Mouse (Mus musculus) hindbrain, embryonic 10.5 days (tissue): ENCODE data around the gene Rmi1. TPM values are rescaled to one million over a fixed set of nuclear protein-coding genes. Genes with fewer than 3 reads are reported as not detected.
"Not testable (repeated sequence)": the region's sequence is repeated elsewhere in the genome, so short reads cannot be mapped to it uniquely, and the experiment has no call there.

Experiments
- DNase-seq: peaks from one replicate; pipeline ENCODE4 v3.0.0-alpha.2; 2017; ENCODE audit warnings: low spot score
- H3K27ac ChIP-seq: fragments of 300-500 bp; sonication (generic); 2 replicates; pipeline ENCODE4 v1.5.1; 2016; ENCODE audit warnings: mild to moderate bottlenecking, moderate library complexity
- H3K27me3 ChIP-seq: fragments of 300-500 bp; sonication (generic); 2 replicates; pipeline ENCODE4 v1.6.1; 2016; ENCODE audit warnings: mild to moderate bottlenecking; ENCODE audit not compliant: poor library complexity, insufficient read depth, severe bottlenecking
- H3K36me3 ChIP-seq: fragments of 300-500 bp; sonication (generic); 2 replicates; pipeline ENCODE4 v1.6.1; 2016; ENCODE audit warnings: mild to moderate bottlenecking, moderate library complexity
- H3K4me1 ChIP-seq: fragments of 300-500 bp; sonication (generic); replicated peaks from 2 replicates; pipeline ENCODE4 v1.6.1; 2016; ENCODE audit warnings: mild to moderate bottlenecking
- H3K4me3 ChIP-seq: fragments of 300-500 bp; sonication (generic); 2 replicates; pipeline ENCODE4 v1.5.1; 2016; ENCODE audit warnings: mild to moderate bottlenecking, moderate library complexity
- H3K9me3 ChIP-seq: fragments of 300-500 bp; sonication (generic); 2 replicates; pipeline ENCODE4 v1.6.1; 2016; ENCODE audit warnings: mild to moderate bottlenecking, moderate library complexity
- WGBS: fragments of 180-500 bp; shearing (Covaris S2); methylation state at CpG from one replicate; pipeline ENCODE4 v1.1.7; 2016; 5-methylcytosine and 5-hydroxymethylcytosine counted together
- polyA plus RNA-seq: library from polyadenylated mRNA; unstranded; fragments of >200 nt; fragmentation: Nextera tagmentation; extraction: Ambion mirVana; gene quantifications from 2 replicates; pipeline ENCODE4 v1.2.1, GENCODE M21; 2016

Gene Rmi1
- 24.1 and 28.2 TPM in 2 replicates for polyA plus RNA-seq

GRCm38 (mm10) chr13:58402003-58402743 is at the start of gene Rmi1:
TSS of gene Rmi1 (plus strand) at chr13:58402248.
- Histone ChIP-seq H3K4me1 (peaks cover 15% of the 10 kb centered on the region; the same call in 1 of the 2 replicates), H3K27me3 (no peaks in the 10 kb centered on the region), H3K4me3 (peak within 1 kb of the TSS; percentile 98), H3K9me3 (no peaks in the 10 kb centered on the region), H3K36me3 (peaks cover 37% of the 10 kb centered on the region), H3K27ac (peak within 1 kb of the TSS; percentile 100)
- peak; percentile 98 for DNase-seq
- WGBS: under 1% methylated on average over 91 of the region's 91 CpGs

DNA sequence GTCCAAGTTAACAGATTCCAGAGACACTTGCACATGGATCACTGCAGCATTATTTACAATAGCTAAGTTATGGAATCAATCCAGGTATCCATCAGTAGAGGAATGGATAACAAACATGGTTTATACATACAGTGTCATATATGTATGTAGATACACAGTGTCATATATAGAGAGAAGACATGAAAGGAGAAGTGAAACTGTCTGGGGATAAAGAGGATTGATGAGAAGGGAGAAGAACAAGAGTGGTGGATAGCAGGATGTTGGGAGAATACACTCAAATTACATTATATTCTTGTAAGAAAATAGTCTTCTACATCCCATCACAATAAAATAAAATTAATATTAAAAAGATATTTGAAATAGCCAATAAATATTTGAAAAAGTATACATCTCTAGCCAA is 49.1 kb upstream of the Rmi1 start:
- Histone ChIP-seq H3K4me3 (no peak overlapping the region), H3K9me3 (no peaks in the 10 kb centered on the region), H3K27ac (no peak overlapping the region), H3K27me3 (peaks cover 11% of the 10 kb centered on the region; the same call in 1 of the 2 replicates), H3K4me1 (no peaks in the 10 kb centered on the region), H3K36me3 (no peaks in the 10 kb centered on the region)
- DNase-seq: no peak

DNA sequence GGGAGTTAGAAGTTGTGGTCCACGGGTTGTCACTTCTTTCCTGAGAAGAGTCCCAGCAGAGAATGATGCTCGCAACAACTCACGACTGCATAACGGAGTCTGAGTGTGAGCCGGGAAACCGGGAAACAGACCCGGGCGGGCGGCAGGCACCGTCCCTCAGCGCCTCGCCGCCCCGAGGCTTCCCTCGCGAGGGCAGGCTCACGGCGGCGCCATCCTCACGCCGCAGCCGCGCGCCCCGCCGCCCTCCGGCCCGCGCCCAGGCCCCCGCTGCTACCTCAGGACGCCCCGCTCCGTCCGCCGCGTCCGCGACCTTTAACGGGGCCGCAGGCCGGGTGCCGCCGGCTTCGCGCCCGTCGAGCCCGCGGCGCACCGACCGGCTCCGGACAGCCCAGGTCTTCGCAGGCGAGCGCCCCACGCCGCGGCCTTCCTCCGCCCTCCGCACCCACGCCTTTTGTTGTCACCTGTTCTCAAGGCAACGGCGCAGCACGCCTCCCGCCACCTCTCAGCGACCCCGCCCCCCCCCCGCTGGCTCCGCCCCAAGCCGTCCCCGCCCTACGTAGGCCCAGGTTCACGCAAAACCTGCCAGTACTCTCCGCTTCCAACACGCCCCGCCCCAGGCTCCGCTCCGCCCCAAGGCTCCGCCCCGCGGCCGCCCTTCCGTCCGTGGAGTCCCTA is 43.3 kb upstream of the Rmi1 start, which contains the start of gene Kif27:
Kif27 (minus strand) TSS at position 494 of the 675 bp plus-strand sequence.
- Histone ChIP-seq H3K36me3 (no peaks in the 10 kb centered on the region), H3K27me3 (peaks cover 16% of the 10 kb centered on the region; the same call in 1 of the 2 replicates), H3K27ac (peak within 1 kb of the TSS; percentile 79), H3K4me1 (peaks cover 11% of the 10 kb centered on the region; the same call in 1 of the 2 replicates), H3K9me3 (no peaks in the 10 kb centered on the region), H3K4me3 (peak within 1 kb of the TSS; percentile 74)
- DNase-seq: peak; percentile 89
- under 1% methylated on average over 85 of the region's 85 CpGs for WGBS

DNA sequence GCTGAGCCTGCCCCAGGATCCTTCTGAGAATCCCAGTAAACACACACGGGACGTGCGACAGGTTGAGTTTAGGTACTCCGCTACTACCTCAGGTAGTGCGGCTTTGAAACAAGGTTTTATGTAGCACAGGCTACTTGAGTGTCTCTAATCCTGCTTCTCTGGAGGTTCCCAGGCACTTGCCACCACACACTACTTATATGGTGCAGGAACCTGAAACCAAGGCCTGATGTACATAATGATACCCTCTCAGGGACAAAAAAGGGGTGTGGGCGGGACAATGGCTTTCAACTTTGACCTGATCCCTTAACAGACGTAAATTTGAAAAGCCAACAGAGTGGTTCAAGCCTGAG is 42.8 kb upstream of the Rmi1 start:
- 6% methylated on average over 7 of the region's 7 CpGs for WGBS
- Histone ChIP-seq H3K9me3 (no peaks in the 10 kb centered on the region), H3K36me3 (no peaks in the 10 kb centered on the region), H3K4me3 (peak overlapping the region; percentile 74), H3K4me1 (peaks cover 11% of the 10 kb centered on the region; the same call in 1 of the 2 replicates), H3K27ac (no peak overlapping the region), H3K27me3 (peaks cover 16% of the 10 kb centered on the region; the same call in 1 of the 2 replicates)
- DNase-seq: no peak

- H3K27ac ChIP-seq: no peak overlapping the region
- DNase-seq: no peak
- no peaks in the 10 kb centered on the region for H3K9me3 ChIP-seq
- WGBS: 79% methylated on average over 8 of the region's 8 CpGs
- no peaks in the 10 kb centered on the region for H3K27me3 ChIP-seq
- H3K4me1 ChIP-seq: no peaks in the 10 kb centered on the region
- no peaks in the 10 kb centered on the region for H3K36me3 ChIP-seq
- H3K4me3 ChIP-seq: no peak overlapping the region
These were observed 37.5 kb upstream of the Rmi1 start for GRCm38 (mm10) chr13:58364353-58365175.

- not testable (repeated sequence) for DNase-seq, H3K4me1 ChIP-seq, H3K27me3 ChIP-seq, H3K9me3 ChIP-seq, H3K27ac ChIP-seq, H3K4me3 ChIP-seq, H3K36me3 ChIP-seq
- 84% methylated on average over 8 of the region's 8 CpGs for WGBS
These were observed 36.9 kb upstream of the Rmi1 start for GRCm38 (mm10) chr13:58365179-58365578.

DNA sequence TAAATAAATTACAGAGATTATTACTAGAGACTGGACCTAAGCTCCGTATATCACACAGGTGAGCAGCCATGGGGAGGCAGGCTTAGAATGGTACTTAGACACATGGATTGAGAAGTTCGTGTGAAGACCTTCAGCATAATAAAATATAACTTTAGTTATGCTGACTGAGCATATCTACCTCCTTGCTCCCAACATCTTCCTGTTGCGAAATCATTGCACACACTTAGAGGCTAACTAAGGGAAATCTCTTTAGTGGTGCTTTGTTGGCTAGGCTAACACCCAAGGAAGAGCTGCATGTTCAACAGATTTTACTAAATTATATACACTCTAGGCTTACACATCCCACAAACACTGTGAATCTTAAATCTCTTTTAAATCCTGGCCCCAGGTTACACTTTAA is 35.7 kb upstream of the Rmi1 start:
- DNase-seq: no peak
- Histone ChIP-seq H3K27me3 (no peaks in the 10 kb centered on the region), H3K4me1 (no peaks in the 10 kb centered on the region), H3K9me3 (no peaks in the 10 kb centered on the region), H3K36me3 (no peaks in the 10 kb centered on the region), H3K4me3 (no peak overlapping the region), H3K27ac (no peak overlapping the region)
- WGBS: 90% methylated on average over 3 of the region's 3 CpGs

GRCm38 (mm10) chr13:58367641-58368040 is 34.4 kb upstream of the Rmi1 start:
- 77% methylated on average over 1 of the region's 1 CpGs for WGBS
- H3K27ac ChIP-seq: no peak overlapping the region
- H3K36me3 ChIP-seq: no peaks in the 10 kb centered on the region
- DNase-seq: no peak
- H3K9me3 ChIP-seq: no peaks in the 10 kb centered on the region
- H3K4me1 ChIP-seq: no peaks in the 10 kb centered on the region
- H3K27me3 ChIP-seq: no peaks in the 10 kb centered on the region
- no peak overlapping the region for H3K4me3 ChIP-seq

GRCm38 (mm10) chr13:58368835-58369234 is 33.2 kb upstream of the Rmi1 start:
- Histone ChIP-seq H3K4me1 (no peaks in the 10 kb centered on the region), H3K27ac (no peak overlapping the region), H3K4me3 (no peak overlapping the region), H3K27me3 (no peaks in the 10 kb centered on the region), H3K36me3 (no peaks in the 10 kb centered on the region), H3K9me3 (no peaks in the 10 kb centered on the region)
- DNase-seq: no peak
- WGBS: 84% methylated on average over 4 of the region's 4 CpGs

- H3K36me3 ChIP-seq: no peaks in the 10 kb centered on the region
- H3K9me3 ChIP-seq: peaks cover 10% of the 10 kb centered on the region; the same call in 1 of the 2 replicates
- 89% methylated on average over 5 of the region's 5 CpGs for WGBS
- H3K4me1 ChIP-seq: no peaks in the 10 kb centered on the region
- H3K4me3 ChIP-seq: no peak overlapping the region
- no peak for DNase-seq
- no peaks in the 10 kb centered on the region for H3K27me3 ChIP-seq
- H3K27ac ChIP-seq: no peak overlapping the region
These were observed 29.5 kb upstream of the Rmi1 start for GRCm38 (mm10) chr13:58372278-58373152.

DNA sequence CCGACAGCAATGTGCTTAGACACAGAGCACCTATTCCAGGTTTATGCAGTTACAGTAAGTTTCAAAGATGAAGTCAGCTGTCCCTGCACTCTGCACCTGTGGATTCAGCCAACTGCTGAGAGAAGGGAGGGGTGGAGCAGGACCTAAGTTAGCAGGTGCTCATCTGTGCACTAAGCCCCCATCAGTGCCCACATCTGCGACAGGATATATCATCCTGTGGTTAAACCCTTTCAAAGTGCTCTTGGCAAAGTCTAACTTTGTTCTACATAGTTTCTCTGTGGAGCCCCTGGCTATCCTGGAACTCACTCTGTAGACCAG is 28.9 kb upstream of the Rmi1 start:
- no peak overlapping the region for H3K4me3 ChIP-seq
- no peaks in the 10 kb centered on the region for H3K36me3 ChIP-seq
- WGBS: 90% methylated on average over 2 of the region's 2 CpGs
- no peaks in the 10 kb centered on the region for H3K27me3 ChIP-seq
- no peaks in the 10 kb centered on the region for H3K4me1 ChIP-seq
- DNase-seq: no peak
- H3K27ac ChIP-seq: no peak overlapping the region
- peaks cover 10% of the 10 kb centered on the region; the same call in 1 of the 2 replicates for H3K9me3 ChIP-seq

GRCm38 (mm10) chr13:58384371-58384770 is 17.7 kb upstream of the Rmi1 start:
- H3K4me1 ChIP-seq: peaks cover 18% of the 10 kb centered on the region; the same call in 1 of the 2 replicates
- H3K4me3 ChIP-seq: peak overlapping the region; percentile 71
- peak overlapping the region; percentile 90; the same call in 1 of the 2 replicates for H3K27ac ChIP-seq
- H3K36me3 ChIP-seq: peaks cover 39% of the 10 kb centered on the region
- H3K9me3 ChIP-seq: peaks cover 30% of the 10 kb centered on the region
- WGBS: 59% methylated on average over 11 of the region's 11 CpGs
- DNase-seq: no peak
- no peaks in the 10 kb centered on the region for H3K27me3 ChIP-seq
